Mouse (Mus musculus) midbrain, embryonic 12.5 days (tissue): Measurements from ENCODE around the gene Dusp15. TPM values are rescaled to one million over a fixed set of nuclear protein-coding genes. Genes with fewer than 3 reads are reported as not detected.

Experiments
- ATAC-seq: fragments of 200-750 bp; cut with Nextera tagmentation; 2 replicates; pipeline ENCODE4 v1.8.0; 2017; ENCODE audit warnings: low read depth, moderate TSS enrichment, moderate library complexity; ENCODE audit not compliant: low FRiP score
- H3K27ac ChIP-seq: fragments of 300-500 bp; sonication (generic); replicated peaks from 2 replicates; pipeline ENCODE4 v1.5.1; 2016; ENCODE audit warnings: mild to moderate bottlenecking
- H3K27me3 ChIP-seq: fragments of 300-500 bp; sonication (generic); 2 replicates; pipeline ENCODE4 v1.6.1; 2016; ENCODE audit warnings: mild to moderate bottlenecking
- H3K36me3 ChIP-seq: fragments of 300-500 bp; sonication (generic); 2 replicates; pipeline ENCODE4 v1.6.1; 2016
- H3K4me1 ChIP-seq: fragments of 300-500 bp; sonication (generic); 2 replicates; pipeline ENCODE4 v1.6.1; 2016
- H3K4me2 ChIP-seq: fragments of 300-500 bp; sonication (generic); replicated peaks from 2 replicates; pipeline ENCODE4 v1.6.1; 2016; ENCODE audit warnings: mild to moderate bottlenecking, moderate library complexity
- H3K4me3 ChIP-seq: fragments of 300-500 bp; sonication (generic); 2 replicates; pipeline ENCODE4 v1.5.1; 2016; ENCODE audit warnings: mild to moderate bottlenecking
- H3K9ac ChIP-seq: fragments of 300-500 bp; sonication (generic); replicated peaks from 2 replicates; pipeline ENCODE4 v1.6.1; 2016; ENCODE audit warnings: mild to moderate bottlenecking, moderate library complexity
- H3K9me3 ChIP-seq: fragments of 300-500 bp; sonication (generic); 2 replicates; pipeline ENCODE4 v1.6.1; 2016; ENCODE audit warnings: mild to moderate bottlenecking
- WGBS: fragments of 180-500 bp; shearing (Covaris S2); methylation state at CpG from one replicate; pipeline ENCODE4 v1.1.7; 2016; 5-methylcytosine and 5-hydroxymethylcytosine counted together
- polyA plus RNA-seq: library from polyadenylated mRNA; unstranded; fragments of >200 nt; fragmentation: Nextera tagmentation; extraction: Ambion mirVana; gene quantifications from 2 replicates; pipeline ENCODE4 v1.2.1, GENCODE M21; 2016

The Dusp15 gene
- polyA plus RNA-seq, 1 experiment from 2014 or later, result 1.4 TPM

GRCm38 (mm10) chr2:152901296-152901695 is 50.2 kb downstream of the Dusp15 start:
- 0 out of 2 replicates have a peak, but pooled peaks cover 3% of the 10 kb centered on the region for H3K36me3 ChIP-seq
- H3K27ac ChIP-seq, result no peak overlapping the region
- H3K9me3 ChIP-seq, result no peaks in the 10 kb centered on the region
- H3K27me3 ChIP-seq, result peaks cover 11% of the 10 kb centered on the region
- no peak overlapping the region for H3K4me3 ChIP-seq
- WGBS, result 93% methylated on average over 15 of the region's 15 CpGs
- no peak overlapping the region for H3K4me2 ChIP-seq
- no peak overlapping the region for H3K9ac ChIP-seq
- no peak for ATAC-seq
- H3K4me1 ChIP-seq, result peaks cover 10% of the 10 kb centered on the region

GRCm38 (mm10) chr2:152899011-152899410 is 52.5 kb downstream of the Dusp15 start:
- no peak overlapping the region for H3K9ac ChIP-seq
- H3K4me3 ChIP-seq, result no peak overlapping the region
- ATAC-seq, result no peak
- WGBS, result 77% methylated on average over 6 of the region's 6 CpGs
- H3K4me1 ChIP-seq, result peaks cover 10% of the 10 kb centered on the region
- peaks cover 6% of the 10 kb centered on the region; the same call in 1 of the 2 replicates for H3K27me3 ChIP-seq
- no peak overlapping the region for H3K27ac ChIP-seq
- peaks cover 25% of the 10 kb centered on the region for H3K36me3 ChIP-seq
- no peaks in the 10 kb centered on the region for H3K9me3 ChIP-seq
- H3K4me2 ChIP-seq, result no peak overlapping the region

- WGBS, result 91% methylated on average over 3 of the region's 3 CpGs
- no peak overlapping the region for H3K4me3 ChIP-seq
- peaks cover 46% of the 10 kb centered on the region for H3K36me3 ChIP-seq
- no peak for ATAC-seq
- no peaks in the 10 kb centered on the region for H3K9me3 ChIP-seq
- H3K27ac ChIP-seq, result no peak overlapping the region
- 0 out of 2 replicates have a peak, but pooled peaks cover 4% of the 10 kb centered on the region for H3K27me3 ChIP-seq
- no peak overlapping the region for H3K4me2 ChIP-seq
- H3K4me1 ChIP-seq, result peaks cover 2% of the 10 kb centered on the region; the same call in 1 of the 2 replicates
- no peak overlapping the region for H3K9ac ChIP-seq
Observed at GRCm38 (mm10) chr2:152896926-152897325, 54.6 kb downstream of the Dusp15 start.

- Histone ChIP-seq H3K9me3 (no peaks in the 10 kb centered on the region), H3K4me2 (no peak overlapping the region), H3K9ac (no peak overlapping the region), H3K4me3 (no peak overlapping the region), H3K27ac (no peak overlapping the region), H3K27me3 (no peaks in the 10 kb centered on the region), H3K36me3 (peaks cover 56% of the 10 kb centered on the region), H3K4me1 (no peaks in the 10 kb centered on the region)
- WGBS, result 93% methylated on average over 9 of the region's 9 CpGs
- ATAC-seq, result no peak
Observed at GRCm38 (mm10) chr2:152895834-152896233, 55.7 kb downstream of the Dusp15 start.

Other genes with a start within 250 kb of the Dusp15 start
- gene Id1, start 215.4 kb downstream of the Dusp15 start, polyA plus RNA-seq, result 65.1 and 69.6 TPM in 2 replicates
- 3.2 and 3.9 TPM in 2 replicates for gene Cox4i2, start 197.5 kb downstream of the Dusp15 start, polyA plus RNA-seq
- 156 and 168 TPM in 2 replicates for gene Bcl2l1, start 120.0 kb downstream of the Dusp15 start, polyA plus RNA-seq
- gene Tpx2, start 103.7 kb downstream of the Dusp15 start, polyA plus RNA-seq, result 109 and 113 TPM in 2 replicates
- gene Mylk2, start 40.3 kb downstream of the Dusp15 start, polyA plus RNA-seq, result not detected in 2 replicates
- gene Foxs1, start 18.5 kb downstream of the Dusp15 start, polyA plus RNA-seq, result 2.4 and 2.6 TPM in 2 replicates
- 1.4 and 1.7 TPM in 2 replicates for gene Ttll9, start 10.8 kb upstream of the Dusp15 start, polyA plus RNA-seq
- 128 and 129 TPM in 2 replicates for gene Pdrg1, start 63.7 kb upstream of the Dusp15 start, polyA plus RNA-seq
- gene Xkr7, start 80.2 kb upstream of the Dusp15 start, polyA plus RNA-seq, result 0.97 and 1.5 TPM in 2 replicates
- 2.6 and 2.7 TPM in 2 replicates for gene Ccm2l, start 114.3 kb upstream of the Dusp15 start, polyA plus RNA-seq
- gene Hck, start 156.8 kb upstream of the Dusp15 start, polyA plus RNA-seq, result 1.8 and 2.4 TPM in 2 replicates
- 84.0 and 90.2 TPM in 2 replicates for gene Tm9sf4, start 209.6 kb upstream of the Dusp15 start, polyA plus RNA-seq